Mouse (Mus musculus) fat pad, adult 2 months (tissue): ENCODE data around the gene Pou2f2.
"Not testable (repeated sequence)": the region's sequence is repeated elsewhere in the genome, so short reads cannot be mapped to it uniquely, and the experiment has no call there.

Experiments
- DNase-seq: peaks from one replicate; pipeline ENCODE4 v3.0.0-alpha.2; 2011; ENCODE audit warnings: low read depth, low spot score; ENCODE audit errors: extremely low read depth

Pou2f2 gene

GRCm38 (mm10) chr7:25067909-25068656 is 111.4 kb downstream of the Pou2f2 start:
- no peak for DNase-seq

- peak; percentile 52 for DNase-seq
Observed at GRCm38 (mm10) chr7:25067338-25067737, 112.2 kb downstream of the Pou2f2 start.

- no peak for DNase-seq
Observed at GRCm38 (mm10) chr7:25063900-25064299, 115.6 kb downstream of the Pou2f2 start.

GRCm38 (mm10) chr7:25063346-25063745 is 116.2 kb downstream of the Pou2f2 start:
- DNase-seq: no peak

GRCm38 (mm10) chr7:25058836-25059235 is 120.7 kb downstream of the Pou2f2 start:
- DNase-seq: no peak

- no peak for DNase-seq
Observed at GRCm38 (mm10) chr7:25058394-25058793, 121.1 kb downstream of the Pou2f2 start.

- no peak for DNase-seq
Observed at GRCm38 (mm10) chr7:25057888-25058287, 121.6 kb downstream of the Pou2f2 start.

GRCm38 (mm10) chr7:25056951-25057350 is 122.6 kb downstream of the Pou2f2 start:
- no peak for DNase-seq

GRCm38 (mm10) chr7:25052587-25052986 is 126.9 kb downstream of the Pou2f2 start:
- DNase-seq: no peak

GRCm38 (mm10) chr7:25049295-25049930 is 130.1 kb downstream of the Pou2f2 start:
- DNase-seq: no peak

- DNase-seq: no peak
Observed at GRCm38 (mm10) chr7:25047363-25047762, 132.2 kb downstream of the Pou2f2 start.

- not testable (repeated sequence) for DNase-seq
Observed at GRCm38 (mm10) chr7:25044599-25044998, 134.9 kb downstream of the Pou2f2 start.

GRCm38 (mm10) chr7:25041921-25042320 is 137.6 kb downstream of the Pou2f2 start:
- DNase-seq: no peak
